Mouse (Mus musculus): Measurements from ENCODE around the gene Abi3. TPM values are rescaled to one million over a fixed set of nuclear protein-coding genes. Genes with fewer than 3 reads are reported as not detected.

Abi3 gene
- polyA plus RNA-seq, 1 experiment from 2014 or later: not detected

GRCm38 (mm10) chr11:95810828-95811227 is 31.4 kb downstream of the Abi3 start:
- POLR2A ChIA-PET: no interaction called here
- no peak for TF ChIP-seq CTCF (IDR thresholded peaks at IDR 0.05)
- CTCF ChIA-PET: no interaction called here
- H3K27me3 ChIP-seq: no peaks in the 10 kb centered on the region
- DNase-seq (ENCODE audit: low read depth, low spot score): no peak
- in situ Hi-C loops (cut with MboI; ENCODE audit: low pct_unique_long_range_greater_than_20kb): no loop called here
- ATAC-seq: no peak

- ChIA-PET POLR2A (no interaction called here), CTCF (no interaction called here)
- DNase-seq (ENCODE audit: low read depth, low spot score): no peak
- in situ Hi-C loops (cut with MboI; ENCODE audit: low pct_unique_long_range_greater_than_20kb): no loop called here
- ATAC-seq: no peak
- no peaks in the 10 kb centered on the region for H3K27me3 ChIP-seq
- no peak for TF ChIP-seq CTCF (IDR thresholded peaks at IDR 0.05)
Observed at GRCm38 (mm10) chr11:95809603-95810002, 32.7 kb downstream of the Abi3 start.

- DNase-seq (ENCODE audit: low read depth, low spot score) (no peak), ATAC-seq (no peak)
- in situ Hi-C loops (cut with MboI; ENCODE audit: low pct_unique_long_range_greater_than_20kb): no loop called here
- TF ChIP-seq CTCF (IDR thresholded peaks at IDR 0.05): no peak
- ChIA-PET POLR2A (no interaction called here), CTCF (no interaction called here)
- H3K27me3 ChIP-seq: no peaks in the 10 kb centered on the region
Observed at GRCm38 (mm10) chr11:95808448-95809011, 33.7 kb downstream of the Abi3 start.

GRCm38 (mm10) chr11:95807884-95808283 is 34.4 kb downstream of the Abi3 start:
- no peaks in the 10 kb centered on the region for H3K27me3 ChIP-seq
- ATAC-seq: no peak
- in situ Hi-C loops (cut with MboI; ENCODE audit: low pct_unique_long_range_greater_than_20kb): no loop called here
- no peak for TF ChIP-seq CTCF (IDR thresholded peaks at IDR 0.05)
- POLR2A ChIA-PET: no interaction called here
- DNase-seq (ENCODE audit: low read depth, low spot score): no peak
- CTCF ChIA-PET: no interaction called here

GRCm38 (mm10) chr11:95805527-95805926 is 36.7 kb downstream of the Abi3 start:
- CTCF ChIA-PET: interaction anchor here (0.6 kb wide), 1 partner anchor 766 kb away, joined by 3 read pairs; no protein-coding TSS in a partner anchor
- no peak for TF ChIP-seq CTCF (IDR thresholded peaks at IDR 0.05)
- no peak for ATAC-seq

GRCm38 (mm10) chr11:95805010-95805409 is 37.3 kb downstream of the Abi3 start:
- TF ChIP-seq CTCF (IDR thresholded peaks at IDR 0.05): no peak
- ATAC-seq (no peak), DNase-seq (ENCODE audit: low read depth, low spot score) (no peak)
- in situ Hi-C loops (cut with MboI; ENCODE audit: low pct_unique_long_range_greater_than_20kb): no loop called here
- CTCF ChIA-PET: interaction anchor here (0.6 to 1.2 kb wide), 2 partner anchors 22 to 767 kb away, joined by 3 read pairs; no protein-coding TSS in a partner anchor
- no peaks in the 10 kb centered on the region for H3K27me3 ChIP-seq
- POLR2A ChIA-PET: interaction anchor here (1.2 kb wide), 1 partner anchor 27 kb away, joined by 3 read pairs; no protein-coding TSS in a partner anchor

More at GRCm38 (mm10) chr11:95805527-95805926, 36.7 kb downstream of the Abi3 start:
- in situ Hi-C loops (cut with MboI; ENCODE audit: low pct_unique_long_range_greater_than_20kb): no loop called here
- POLR2A ChIA-PET: no interaction called here
- H3K27me3 ChIP-seq: no peaks in the 10 kb centered on the region
- DNase-seq (ENCODE audit: low read depth, low spot score): no peak

GRCm38 (mm10) chr11:95795582-95795981 is 46.7 kb downstream of the Abi3 start:
- TF ChIP-seq CTCF (IDR thresholded peaks at IDR 0.05): no peak
- ATAC-seq (no peak), DNase-seq (ENCODE audit: low read depth, low spot score) (no peak)
- in situ Hi-C loops (cut with MboI; ENCODE audit: low pct_unique_long_range_greater_than_20kb): no loop called here
- ChIA-PET POLR2A (no interaction called here), CTCF (no interaction called here)
- H3K27me3 ChIP-seq: no peaks in the 10 kb centered on the region

GRCm38 (mm10) chr11:95794201-95794600 is 48.1 kb downstream of the Abi3 start:
- DNase-seq (ENCODE audit: low read depth, low spot score): no peak
- CTCF ChIA-PET: interaction anchor here (1.4 kb wide), 1 partner anchor 43 kb away, joined by 3 read pairs; no protein-coding TSS in a partner anchor

GRCm38 (mm10) chr11:95792950-95793509 is 49.2 kb downstream of the Abi3 start:
- ATAC-seq (no peak), DNase-seq (ENCODE audit: low read depth, low spot score) (no peak)
- ChIA-PET CTCF (no interaction called here), POLR2A (no interaction called here)
- no peak for TF ChIP-seq CTCF (IDR thresholded peaks at IDR 0.05)
- H3K27me3 ChIP-seq: no peaks in the 10 kb centered on the region
- in situ Hi-C loops (cut with MboI; ENCODE audit: low pct_unique_long_range_greater_than_20kb): no loop called here

More at GRCm38 (mm10) chr11:95794201-95794600, 48.1 kb downstream of the Abi3 start:
- in situ Hi-C loops (cut with MboI; ENCODE audit: low pct_unique_long_range_greater_than_20kb): no loop called here
- H3K27me3 ChIP-seq: no peaks in the 10 kb centered on the region
- ATAC-seq: no peak
- TF ChIP-seq CTCF (IDR thresholded peaks at IDR 0.05): no peak
- POLR2A ChIA-PET: no interaction called here

- CTCF ChIA-PET: interaction anchor here (1.2 kb wide), 1 partner anchor 14 kb away, joined by 3 read pairs; no protein-coding TSS in a partner anchor
- no peaks in the 10 kb centered on the region for H3K27me3 ChIP-seq
- POLR2A ChIA-PET: interaction anchor here (0.6 kb wide), 1 partner anchor 52 kb away, joined by 3 read pairs; no protein-coding TSS in a partner anchor
- no peak for TF ChIP-seq CTCF (IDR thresholded peaks at IDR 0.05)
- ATAC-seq: no peak
- in situ Hi-C loops (cut with MboI; ENCODE audit: low pct_unique_long_range_greater_than_20kb): no loop called here
- DNase-seq (ENCODE audit: low read depth, low spot score): no peak
Observed at GRCm38 (mm10) chr11:95791787-95792186, 50.5 kb downstream of the Abi3 start.

GRCm38 (mm10) chr11:95789451-95789891 is 52.8 kb downstream of the Abi3 start:
- H3K27me3 ChIP-seq: no peaks in the 10 kb centered on the region

More at GRCm38 (mm10) chr11:95789451-95789891, 52.8 kb downstream of the Abi3 start:
- no peak for TF ChIP-seq CTCF (IDR thresholded peaks at IDR 0.05)
- no peak for ATAC-seq
- DNase-seq (ENCODE audit: low read depth, low spot score): no peak
- in situ Hi-C loops (cut with MboI; ENCODE audit: low pct_unique_long_range_greater_than_20kb): no loop called here
- POLR2A ChIA-PET: no interaction called here
- CTCF ChIA-PET: no interaction called here

All from Patski (cell line).